Mouse (Mus musculus) forebrain, embryonic 15.5 days (tissue): ENCODE measurements around the gene Amn. TPM values are rescaled to one million over a fixed set of nuclear protein-coding genes. Genes with fewer than 3 reads are reported as not detected.

Experiments used
- ATAC-seq: fragments of 200-750 bp; cut with Nextera tagmentation; replicated peaks from 2 replicates; pipeline ENCODE4 v1.8.0; 2017; ENCODE audit warnings: mild to moderate bottlenecking, moderate TSS enrichment, moderate library complexity
- H3K27ac ChIP-seq: fragments of 300-500 bp; sonication (generic); replicated peaks from 2 replicates; pipeline ENCODE4 v1.5.1; 2015; ENCODE audit warnings: mild to moderate bottlenecking, inconsistent platforms
- H3K27me3 ChIP-seq: fragments of 300-500 bp; sonication (generic); 2 replicates; pipeline ENCODE4 v1.6.1; 2015; ENCODE audit warnings: inconsistent platforms
- H3K36me3 ChIP-seq: fragments of 300-500 bp; sonication (generic); 2 replicates; pipeline ENCODE4 v1.6.1; 2015; ENCODE audit warnings: mild to moderate bottlenecking, inconsistent platforms
- H3K4me1 ChIP-seq: fragments of 300-500 bp; sonication (generic); 2 replicates; pipeline ENCODE4 v1.6.1; 2015; ENCODE audit warnings: inconsistent platforms
- H3K4me2 ChIP-seq: fragments of 300-500 bp; sonication (generic); replicated peaks from 2 replicates; pipeline ENCODE4 v1.6.1; 2015; ENCODE audit warnings: mild to moderate bottlenecking, inconsistent platforms
- H3K4me3 ChIP-seq: fragments of 300-500 bp; sonication (generic); 2 replicates; pipeline ENCODE4 v1.5.1; 2015; ENCODE audit warnings: mild to moderate bottlenecking, inconsistent platforms
- H3K9ac ChIP-seq: fragments of 300-500 bp; sonication (generic); replicated peaks from 2 replicates; pipeline ENCODE4 v1.6.1; 2015; ENCODE audit warnings: mild to moderate bottlenecking, inconsistent platforms
- H3K9me3 ChIP-seq: fragments of 300-500 bp; sonication (generic); 2 replicates; pipeline ENCODE4 v1.6.1; 2016; ENCODE audit warnings: inconsistent platforms
- WGBS: fragments of 180-500 bp; shearing (Covaris S2); methylation state at CpG from one replicate; pipeline ENCODE4 v1.1.7; 2015; ENCODE audit warnings: mixed read lengths; 5-methylcytosine and 5-hydroxymethylcytosine counted together
- polyA plus RNA-seq: library from polyadenylated mRNA; unstranded; fragments of >200 nt; fragmentation: Nextera tagmentation; extraction: Ambion mirVana; gene quantifications from 2 replicates; pipeline ENCODE4 v1.2.1, GENCODE M21; 2015

The Amn gene
- polyA plus RNA-seq, 1 experiment from 2014 or later = 5.0 TPM

GRCm38 (mm10) chr12:111241916-111242315, 29.0 kb upstream of the Amn start:
- WGBS = 81% methylated on average over 6 of the region's 6 CpGs
- H3K27ac ChIP-seq = no peak overlapping the region
- H3K4me2 ChIP-seq = no peak overlapping the region
- no peaks in the 10 kb centered on the region for H3K9me3 ChIP-seq
- H3K4me1 ChIP-seq = 0 out of 2 replicates have a peak, but pooled peaks cover 6% of the 10 kb centered on the region
- no peaks in the 10 kb centered on the region for H3K27me3 ChIP-seq
- H3K9ac ChIP-seq = no peak overlapping the region
- H3K36me3 ChIP-seq = peaks cover 19% of the 10 kb centered on the region; the same call in 1 of the 2 replicates
- ATAC-seq = no peak
- H3K4me3 ChIP-seq = no peak overlapping the region

- WGBS = 90% methylated on average over 5 of the region's 5 CpGs
- Histone ChIP-seq H3K9me3 (no peaks in the 10 kb centered on the region), H3K4me1 (0 out of 2 replicates have a peak, but pooled peaks cover 6% of the 10 kb centered on the region), H3K4me3 (no peak overlapping the region), H3K9ac (no peak overlapping the region), H3K36me3 (peaks cover 23% of the 10 kb centered on the region; the same call in 1 of the 2 replicates), H3K4me2 (no peak overlapping the region), H3K27ac (no peak overlapping the region), H3K27me3 (no peaks in the 10 kb centered on the region)
- ATAC-seq = no peak
Measured at GRCm38 (mm10) chr12:111242346-111242745, 28.5 kb upstream of the Amn start.

- WGBS = 91% methylated on average over 12 of the region's 12 CpGs
Measured at GRCm38 (mm10) chr12:111243733-111244132, 27.2 kb upstream of the Amn start.

GRCm38 (mm10) chr12:111245070-111245469, 25.8 kb upstream of the Amn start:
- H3K36me3 ChIP-seq = peaks cover 21% of the 10 kb centered on the region; the same call in 1 of the 2 replicates
- no peaks in the 10 kb centered on the region for H3K4me1 ChIP-seq
- no peak overlapping the region for H3K4me3 ChIP-seq
- no peak overlapping the region for H3K4me2 ChIP-seq
- no peaks in the 10 kb centered on the region for H3K27me3 ChIP-seq
- H3K27ac ChIP-seq = no peak overlapping the region
- no peak overlapping the region for H3K9ac ChIP-seq
- 67% methylated on average over 6 of the region's 6 CpGs for WGBS
- ATAC-seq = no peak
- H3K9me3 ChIP-seq = no peaks in the 10 kb centered on the region

More at GRCm38 (mm10) chr12:111243733-111244132, 27.2 kb upstream of the Amn start:
- Histone ChIP-seq H3K27ac (no peak overlapping the region), H3K4me3 (no peak overlapping the region), H3K36me3 (peaks cover 24% of the 10 kb centered on the region; the same call in 1 of the 2 replicates), H3K4me2 (no peak overlapping the region), H3K9ac (no peak overlapping the region), H3K9me3 (no peaks in the 10 kb centered on the region), H3K27me3 (no peaks in the 10 kb centered on the region), H3K4me1 (0 out of 2 replicates have a peak, but pooled peaks cover under 1% of the 10 kb centered on the region)
- ATAC-seq = no peak

GRCm38 (mm10) chr12:111246808-111247464, 24.0 kb upstream of the Amn start:
- H3K4me1 ChIP-seq = no peaks in the 10 kb centered on the region
- ATAC-seq = no peak

GRCm38 (mm10) chr12:111249095-111249494, 21.8 kb upstream of the Amn start:
- Histone ChIP-seq H3K36me3 (peaks cover 16% of the 10 kb centered on the region; the same call in 1 of the 2 replicates), H3K9me3 (no peaks in the 10 kb centered on the region), H3K4me3 (no peak overlapping the region), H3K9ac (no peak overlapping the region), H3K27ac (no peak overlapping the region), H3K4me2 (no peak overlapping the region), H3K27me3 (no peaks in the 10 kb centered on the region), H3K4me1 (no peaks in the 10 kb centered on the region)
- ATAC-seq = no peak
- 56% methylated on average over 3 of the region's 3 CpGs for WGBS

More at GRCm38 (mm10) chr12:111246808-111247464, 24.0 kb upstream of the Amn start:
- no peak overlapping the region for H3K4me2 ChIP-seq
- H3K9me3 ChIP-seq = no peaks in the 10 kb centered on the region
- H3K4me3 ChIP-seq = no peak overlapping the region
- no peak overlapping the region for H3K27ac ChIP-seq
- no peak overlapping the region for H3K9ac ChIP-seq
- no peaks in the 10 kb centered on the region for H3K27me3 ChIP-seq
- peaks cover 21% of the 10 kb centered on the region; the same call in 1 of the 2 replicates for H3K36me3 ChIP-seq
- WGBS = 97% methylated on average over 9 of the region's 9 CpGs

GRCm38 (mm10) chr12:111250116-111250515, 20.8 kb upstream of the Amn start:
- 85% methylated on average over 8 of the region's 8 CpGs for WGBS
- peaks cover 16% of the 10 kb centered on the region; the same call in 1 of the 2 replicates for H3K36me3 ChIP-seq
- ATAC-seq = no peak

GRCm38 (mm10) chr12:111251227-111251626, 19.7 kb upstream of the Amn start:
- H3K4me3 ChIP-seq = no peak overlapping the region
- H3K9me3 ChIP-seq = no peaks in the 10 kb centered on the region
- H3K9ac ChIP-seq = no peak overlapping the region
- H3K4me2 ChIP-seq = no peak overlapping the region
- H3K27ac ChIP-seq = no peak overlapping the region
- no peak for ATAC-seq
- H3K27me3 ChIP-seq = no peaks in the 10 kb centered on the region
- WGBS = 69% methylated on average over 9 of the region's 9 CpGs
- H3K4me1 ChIP-seq = no peaks in the 10 kb centered on the region
- peaks cover 20% of the 10 kb centered on the region; the same call in 1 of the 2 replicates for H3K36me3 ChIP-seq

More at GRCm38 (mm10) chr12:111250116-111250515, 20.8 kb upstream of the Amn start:
- no peaks in the 10 kb centered on the region for H3K9me3 ChIP-seq
- H3K4me3 ChIP-seq = no peak overlapping the region
- H3K4me2 ChIP-seq = no peak overlapping the region
- H3K9ac ChIP-seq = no peak overlapping the region
- no peaks in the 10 kb centered on the region for H3K4me1 ChIP-seq
- H3K27ac ChIP-seq = no peak overlapping the region
- no peaks in the 10 kb centered on the region for H3K27me3 ChIP-seq

- H3K4me2 ChIP-seq = no peak overlapping the region
- no peaks in the 10 kb centered on the region for H3K27me3 ChIP-seq
- no peaks in the 10 kb centered on the region for H3K9me3 ChIP-seq
- no peaks in the 10 kb centered on the region for H3K4me1 ChIP-seq
- no peak overlapping the region for H3K27ac ChIP-seq
- 95% methylated on average over 16 of the region's 16 CpGs for WGBS
- H3K4me3 ChIP-seq = no peak overlapping the region
- ATAC-seq = no peak
- H3K36me3 ChIP-seq = peaks cover 20% of the 10 kb centered on the region; the same call in 1 of the 2 replicates
- H3K9ac ChIP-seq = no peak overlapping the region
Measured at GRCm38 (mm10) chr12:111263650-111264049, 7.2 kb upstream of the Amn start.

GRCm38 (mm10) chr12:111265212-111265611, 5.7 kb upstream of the Amn start:
- WGBS = 65% methylated on average over 5 of the region's 5 CpGs
- peaks cover 7% of the 10 kb centered on the region for H3K27me3 ChIP-seq
- H3K27ac ChIP-seq = no peak overlapping the region
- no peak for ATAC-seq
- H3K9me3 ChIP-seq = no peaks in the 10 kb centered on the region
- no peak overlapping the region for H3K4me3 ChIP-seq
- no peaks in the 10 kb centered on the region for H3K4me1 ChIP-seq
- peaks cover 20% of the 10 kb centered on the region; the same call in 1 of the 2 replicates for H3K36me3 ChIP-seq
- no peak overlapping the region for H3K9ac ChIP-seq
- H3K4me2 ChIP-seq = no peak overlapping the region

GRCm38 (mm10) chr12:111266592-111266991, 4.3 kb upstream of the Amn start:
- Histone ChIP-seq H3K27me3 (peaks cover 21% of the 10 kb centered on the region), H3K9me3 (no peaks in the 10 kb centered on the region), H3K9ac (no peak overlapping the region), H3K4me3 (no peak overlapping the region), H3K27ac (no peak overlapping the region), H3K4me2 (no peak overlapping the region), H3K4me1 (no peaks in the 10 kb centered on the region), H3K36me3 (peaks cover 13% of the 10 kb centered on the region; the same call in 1 of the 2 replicates)
- WGBS = 52% methylated on average over 12 of the region's 12 CpGs
- ATAC-seq = no peak

GRCm38 (mm10) chr12:111267673-111268325, 3.1 kb upstream of the Amn start:
- ATAC-seq = no peak
- no peaks in the 10 kb centered on the region for H3K9me3 ChIP-seq
- no peak overlapping the region for H3K27ac ChIP-seq
- H3K4me1 ChIP-seq = no peaks in the 10 kb centered on the region
- H3K4me2 ChIP-seq = no peak overlapping the region
- WGBS = 71% methylated on average over 4 of the region's 4 CpGs
- peaks cover 33% of the 10 kb centered on the region for H3K27me3 ChIP-seq
- no peak overlapping the region for H3K9ac ChIP-seq
- no peak overlapping the region for H3K4me3 ChIP-seq
- peaks cover 8% of the 10 kb centered on the region; the same call in 1 of the 2 replicates for H3K36me3 ChIP-seq
